Mouse (Mus musculus) forebrain, embryonic 16.5 days (tissue): ENCODE data around the gene Ncan. TPM values are rescaled to one million over a fixed set of nuclear protein-coding genes. Genes with fewer than 3 reads are reported as not detected.

Experiments
- ATAC-seq: fragments of 200-750 bp; cut with Nextera tagmentation; 2 replicates; pipeline ENCODE4 v1.8.0; 2017; ENCODE audit warnings: mild to moderate bottlenecking, moderate library complexity
- H3K27ac ChIP-seq: fragments of 300-500 bp; sonication (generic); 2 replicates; pipeline ENCODE4 v1.5.1; 2014; ENCODE audit warnings: low read length, control low read depth
- H3K27me3 ChIP-seq: fragments of 300-500 bp; sonication (generic); replicated peaks from 2 replicates; pipeline ENCODE4 v1.6.1; 2014; ENCODE audit warnings: low read length; ENCODE audit not compliant: control insufficient read depth, insufficient read depth
- H3K36me3 ChIP-seq: fragments of 300-500 bp; sonication (generic); 2 replicates; pipeline ENCODE4 v1.6.1; 2014; ENCODE audit not compliant: control insufficient read depth, insufficient read depth
- H3K4me1 ChIP-seq: fragments of 300-500 bp; sonication (generic); replicated peaks from 2 replicates; pipeline ENCODE4 v1.6.1; 2014; ENCODE audit warnings: low read length; ENCODE audit not compliant: control insufficient read depth, insufficient read depth
- H3K4me2 ChIP-seq: fragments of 300-500 bp; sonication (generic); 2 replicates; pipeline ENCODE4 v1.6.1; 2014; ENCODE audit warnings: mild to moderate bottlenecking, low read length, control low read depth
- H3K4me3 ChIP-seq: fragments of 300-500 bp; sonication (generic); replicated peaks from 2 replicates; pipeline ENCODE4 v1.5.1; 2014; ENCODE audit warnings: mild to moderate bottlenecking, low read length, control low read depth
- H3K9ac ChIP-seq: fragments of 300-500 bp; sonication (generic); replicated peaks from 2 replicates; pipeline ENCODE4 v1.6.1; 2014; ENCODE audit warnings: low read depth, low read length, control low read depth
- H3K9me3 ChIP-seq: fragments of 300-500 bp; sonication (generic); 2 replicates; pipeline ENCODE4 v1.6.1; 2016; ENCODE audit warnings: low read length; ENCODE audit not compliant: control insufficient read depth
- WGBS: fragments of 180-500 bp; shearing (Covaris S2); extraction: QIAGEN DNeasy Blood & Tissue Kit; methylation state at CpG from one replicate; pipeline ENCODE4 v1.1.7; 2014; 5-methylcytosine and 5-hydroxymethylcytosine counted together
- polyA plus RNA-seq: library from polyadenylated mRNA; unstranded; fragments of >200 nt; fragmentation: Nextera tagmentation; extraction: Ambion mirVana; gene quantifications from 2 replicates; pipeline ENCODE4 v1.2.1, GENCODE M21; 2015

The Ncan gene
- polyA plus RNA-seq, 1 experiment from 2014 or later, result 166 TPM

- ATAC-seq, result no peak
- WGBS, result 20% methylated on average over 13 of the region's 13 CpGs
- Histone ChIP-seq H3K36me3 (peaks cover 6% of the 10 kb centered on the region), H3K4me2 (no peak overlapping the region), H3K27me3 (no peaks in the 10 kb centered on the region), H3K9ac (no peak overlapping the region), H3K4me3 (no peak overlapping the region), H3K9me3 (no peaks in the 10 kb centered on the region), H3K4me1 (peaks cover 4% of the 10 kb centered on the region), H3K27ac (no peak overlapping the region)
Measured at GRCm38 (mm10) chr8:70150158-70150557, 29.5 kb upstream of the Ncan start.

GRCm38 (mm10) chr8:70147678-70148607, 27.3 kb upstream of the Ncan start:
- no peaks in the 10 kb centered on the region for H3K9me3 ChIP-seq
- no peak for ATAC-seq
- no peak overlapping the region for H3K27ac ChIP-seq
- H3K4me2 ChIP-seq, result no peak overlapping the region
- H3K36me3 ChIP-seq, result peaks cover 16% of the 10 kb centered on the region
- no peak overlapping the region for H3K9ac ChIP-seq
- 87% methylated on average over 7 of the region's 7 CpGs for WGBS
- peaks cover 4% of the 10 kb centered on the region for H3K4me1 ChIP-seq
- no peak overlapping the region for H3K4me3 ChIP-seq
- no peaks in the 10 kb centered on the region for H3K27me3 ChIP-seq

GRCm38 (mm10) chr8:70139981-70140380, 19.3 kb upstream of the Ncan start:
- no peaks in the 10 kb centered on the region for H3K9me3 ChIP-seq
- ATAC-seq, result no peak
- 12% methylated on average over 9 of the region's 9 CpGs for WGBS
- H3K4me1 ChIP-seq, result peaks cover 21% of the 10 kb centered on the region
- peak overlapping the region; percentile 92 for H3K27ac ChIP-seq
- peak overlapping the region; percentile 93 for H3K9ac ChIP-seq
- peak overlapping the region; percentile 95 for H3K4me2 ChIP-seq
- peak overlapping the region; percentile 95 for H3K4me3 ChIP-seq
- peaks cover 15% of the 10 kb centered on the region for H3K36me3 ChIP-seq
- H3K27me3 ChIP-seq, result no peaks in the 10 kb centered on the region

GRCm38 (mm10) chr8:70139026-70139857, 18.6 kb upstream of the Ncan start, which contains the start of the genes Rfxank, Borcs8 and Mef2b:
TSS of gene Rfxank (minus strand) at chr8:70139154.
TSS of gene Borcs8 (plus strand) at chr8:70139499.
TSS of gene Mef2b (plus strand) at chr8:70139711.
- Histone ChIP-seq H3K4me1 (peaks cover 21% of the 10 kb centered on the region), H3K27me3 (no peaks in the 10 kb centered on the region), H3K4me2 (peak within 1 kb of the TSS; percentile 95), H3K9ac (peak within 1 kb of the TSS; percentile 93), H3K4me3 (peak within 1 kb of the TSS; percentile 95), H3K27ac (peak within 1 kb of the TSS; percentile 92), H3K36me3 (peaks cover 16% of the 10 kb centered on the region), H3K9me3 (no peaks in the 10 kb centered on the region)
- under 1% methylated on average over 46 of the region's 46 CpGs for WGBS
- ATAC-seq, result peak; percentile 97

GRCm38 (mm10) chr8:70137890-70138289, 17.2 kb upstream of the Ncan start:
- Histone ChIP-seq H3K9ac (no peak overlapping the region; the same call in 1 of the 2 replicates), H3K9me3 (no peaks in the 10 kb centered on the region), H3K4me3 (no peak overlapping the region), H3K27me3 (no peaks in the 10 kb centered on the region), H3K27ac (no peak overlapping the region), H3K36me3 (peaks cover 16% of the 10 kb centered on the region), H3K4me1 (peaks cover 21% of the 10 kb centered on the region), H3K4me2 (peak overlapping the region; percentile 65; the same call in 1 of the 2 replicates)
- ATAC-seq, result no peak
- 80% methylated on average over 4 of the region's 4 CpGs for WGBS

- Histone ChIP-seq H3K4me2 (no peak overlapping the region), H3K9ac (no peak overlapping the region), H3K27ac (no peak overlapping the region), H3K27me3 (no peaks in the 10 kb centered on the region), H3K36me3 (peaks cover 15% of the 10 kb centered on the region), H3K9me3 (no peaks in the 10 kb centered on the region), H3K4me1 (peaks cover 28% of the 10 kb centered on the region), H3K4me3 (no peak overlapping the region)
- 89% methylated on average over 4 of the region's 4 CpGs for WGBS
- ATAC-seq, result no peak
Measured at GRCm38 (mm10) chr8:70136591-70136990, 15.9 kb upstream of the Ncan start.

- Histone ChIP-seq H3K4me3 (no peak overlapping the region), H3K36me3 (peaks cover 15% of the 10 kb centered on the region), H3K4me2 (no peak overlapping the region), H3K4me1 (peaks cover 25% of the 10 kb centered on the region), H3K9me3 (no peaks in the 10 kb centered on the region), H3K9ac (no peak overlapping the region), H3K27me3 (no peaks in the 10 kb centered on the region), H3K27ac (no peak overlapping the region)
- WGBS, result 93% methylated on average over 9 of the region's 9 CpGs
- ATAC-seq, result no peak
Measured at GRCm38 (mm10) chr8:70134931-70135330, 14.3 kb upstream of the Ncan start.

- Histone ChIP-seq H3K4me2 (no peak overlapping the region), H3K36me3 (peaks cover 15% of the 10 kb centered on the region), H3K27me3 (no peaks in the 10 kb centered on the region), H3K4me3 (no peak overlapping the region), H3K27ac (no peak overlapping the region), H3K4me1 (peaks cover 30% of the 10 kb centered on the region), H3K9ac (no peak overlapping the region), H3K9me3 (no peaks in the 10 kb centered on the region)
- ATAC-seq, result no peak
- WGBS, result 89% methylated on average over 5 of the region's 5 CpGs
Measured at GRCm38 (mm10) chr8:70134086-70134485, 13.4 kb upstream of the Ncan start.
